Mouse (Mus musculus): ENCODE measurements around the gene Trim65.
"Not testable (repeated sequence)": the region's sequence is repeated elsewhere in the genome, so short reads cannot be mapped to it uniquely, and the experiment has no call there.

Trim65 gene

GRCm38 (mm10) chr11:116138468-116139138, 7.7 kb upstream of the Trim65 start, which contains the start of gene Mrpl38:
TSS of gene Mrpl38 (minus strand) at chr11:116138868.
- DNase-seq = peak; percentile 89 to 90

- no peak for DNase-seq
Observed at GRCm38 (mm10) chr11:116138096-116138467, 7.2 kb upstream of the Trim65 start.

GRCm38 (mm10) chr11:116134171-116134570, 3.2 kb upstream of the Trim65 start:
- DNase-seq = no peak

GRCm38 (mm10) chr11:116133497-116133896, 2.6 kb upstream of the Trim65 start:
- no peak for DNase-seq

- peak; percentile 35 to 50 for DNase-seq
Observed at GRCm38 (mm10) chr11:116132366-116133333, 1.7 kb upstream of the Trim65 start.

GRCm38 (mm10) chr11:116131349-116132170, 632 bp upstream of the Trim65 start:
- peak in 1 of 2 experiments; percentile 52 for DNase-seq

GRCm38 (mm10) chr11:116129993-116130487, 888 bp downstream of the Trim65 start:
- no peak for DNase-seq

- DNase-seq = no peak
Observed at GRCm38 (mm10) chr11:116129091-116129790, 1.7 kb downstream of the Trim65 start.

GRCm38 (mm10) chr11:116127986-116128385, 2.9 kb downstream of the Trim65 start:
- peak; percentile 64 to 78 for DNase-seq

GRCm38 (mm10) chr11:116127156-116127980, 3.6 kb downstream of the Trim65 start, which contains the start of gene Trim47:
TSS of gene Trim47 (minus strand) at chr11:116127210.
- DNase-seq = peak in 1 of 2 experiments; percentile 84

- DNase-seq = no peak
Observed at GRCm38 (mm10) chr11:116126261-116126660, 4.7 kb downstream of the Trim65 start.

GRCm38 (mm10) chr11:116121731-116122245, 9.1 kb downstream of the Trim65 start:
- not testable (repeated sequence) for DNase-seq

- no peak for DNase-seq
Observed at GRCm38 (mm10) chr11:116117819-116118218, 13.1 kb downstream of the Trim65 start.

GRCm38 (mm10) chr11:116117241-116117640, 13.7 kb downstream of the Trim65 start:
- no peak for DNase-seq

GRCm38 (mm10) chr11:116111611-116112203, 19.2 kb downstream of the Trim65 start:
- DNase-seq = peak in 1 of 2 experiments; percentile 24

GRCm38 (mm10) chr11:116111067-116111466, 19.9 kb downstream of the Trim65 start:
- DNase-seq = no peak

GRCm38 (mm10) chr11:116110540-116110939, 20.4 kb downstream of the Trim65 start:
- no peak for DNase-seq

GRCm38 (mm10) chr11:116110131-116110530, 20.8 kb downstream of the Trim65 start:
- no peak for DNase-seq

- DNase-seq = no peak
Observed at GRCm38 (mm10) chr11:116109441-116110081, 21.4 kb downstream of the Trim65 start.

Measured in cerebellum, postnatal 14 days (tissue).